Mouse (Mus musculus) CH12.LX (cell line): Measurements from ENCODE around the gene Pgc.

Experiments used
- CHD2 ChIP-seq: IDR thresholded peaks from 2 replicates; pipeline ENCODE4 v1.6.1; 2011; ENCODE audit warnings: low read length, improper control_type of control experiment
- CTCF ChIP-seq, 2 experiments: IDR thresholded peaks in 1 of 2; conservative IDR thresholded peaks in 1 of 2; 2 replicates each; pipeline ENCODE4 v1.5.1; 2011 to 2012; ENCODE audit warnings: low read depth in 2 of 2, low read length in 2 of 2, improper control_type of control experiment in 1 of 2, inconsistent platforms in 1 of 2, mild to moderate bottlenecking in 1 of 2, moderate library complexity in 1 of 2
- E2F4 ChIP-seq: IDR thresholded peaks from 2 replicates; pipeline ENCODE4 v1.6.1; 2011; ENCODE audit warnings: low read depth, low read length, improper control_type of control experiment; ENCODE audit not compliant: insufficient replicate concordance
- ETS1 ChIP-seq: conservative IDR thresholded peaks from 2 replicates; pipeline ENCODE4 v1.6.1; 2012; ENCODE audit warnings: low read depth, mild to moderate bottlenecking, inconsistent platforms, low read length, improper control_type of control experiment, moderate library complexity
- MAFK ChIP-seq: IDR thresholded peaks from 2 replicates; pipeline ENCODE4 v1.6.1; 2011; ENCODE audit warnings: low read length, improper control_type of control experiment; ENCODE audit not compliant: insufficient replicate concordance
- POLR2A ChIP-seq: IDR thresholded peaks from 2 replicates; pipeline ENCODE4 v1.6.1; 2011; ENCODE audit warnings: low read depth, mild to moderate bottlenecking, improper control_type of control experiment, low read length

- no peak for TF ChIP-seq CTCF (conservative IDR thresholded peaks at IDR 0.05 in 1 of 2, IDR thresholded peaks at IDR 0.05 in 1 of 2; ENCODE audit: low read depth in 2 of 2, low read length in 2 of 2)
- TF ChIP-seq E2F4 = no peak
- TF ChIP-seq ETS1 = no peak
- TF ChIP-seq MAFK = no peak
- no peak for TF ChIP-seq POLR2A
- no peak for TF ChIP-seq CHD2
Observed at GRCm38 (mm10) chr17:47693671-47694441, 32.8 kb upstream of the Pgc start.
